7 mouse cellular contexts compared by ENCODE assay signal in genomic region chr7:126535766-126536165, GRCm38 (mm10). TPM values are rescaled to one million over a fixed set of nuclear protein-coding genes. Genes with fewer than 3 reads are reported as not detected.
DNase-seq lines count a peak whose midpoint lies in the region; ATAC-seq and TF ChIP-seq lines count a peak whose summit lies in the region.

No protein-coding gene starts in this region.

- H3K27ac ChIP-seq in embryonic facial prominence, embryonic 14.5 days (replicated peaks; ENCODE audit: low read depth, low read length), result no peak overlapping the region
- no peak overlapping the region for H3K27ac ChIP-seq in hindbrain, postnatal 0 days
- H3K27ac ChIP-seq in lung, embryonic 16.5 days (ENCODE audit: low read length), result no peak overlapping the region
- H3K27ac ChIP-seq in stomach, embryonic 14.5 days (ENCODE audit: low read length), result no peak overlapping the region

- no peak for ATAC-seq in embryonic facial prominence, embryonic 14.5 days (ENCODE audit: low read depth)
- ATAC-seq in hindbrain, postnatal 0 days, result no peak
- ATAC-seq in lung, embryonic 16.5 days (ENCODE audit: low read depth), result no peak
- ATAC-seq in stomach, embryonic 14.5 days (ENCODE audit: insufficient number of reproducible peaks, insufficient read depth, low FRiP score, low read depth), result peak; percentile 49; the same call in 1 of the 2 replicates

- 2% methylated on average over 28 of the region's 28 CpGs for WGBS in embryonic facial prominence, embryonic 14.5 days
- 2% methylated on average over 28 of the region's 28 CpGs for WGBS in hindbrain, postnatal 0 days
- WGBS in lung, embryonic 16.5 days, result under 1% methylated on average over 28 of the region's 28 CpGs
- WGBS in stomach, embryonic 14.5 days, result 1% methylated on average over 28 of the region's 28 CpGs

- peak; percentile 6 for DNase-seq in urinary bladder, postnatal 14 days (ENCODE audit: low spot score)
- DNase-seq in urinary bladder, postnatal 10 days (ENCODE audit: low spot score), result no peak
- peak; percentile 6 for DNase-seq in embryonic facial prominence, embryonic 14.5 days (ENCODE audit: low spot score)
- DNase-seq in hindbrain, postnatal 0 days (ENCODE audit: low spot score), result peak; percentile 9
- no peak for DNase-seq in natural killer cell, adult 2 months (ENCODE audit: low spot score in 2 of 2)

- no peaks in the 10 kb centered on the region for H3K36me3 ChIP-seq in embryonic facial prominence, embryonic 14.5 days (ENCODE audit: control insufficient read depth, insufficient read depth, low read length)
- H3K36me3 ChIP-seq in hindbrain, postnatal 0 days (ENCODE audit: insufficient read depth, low read length), result no peaks in the 10 kb centered on the region
- no peaks in the 10 kb centered on the region for H3K36me3 ChIP-seq in lung, embryonic 16.5 days (ENCODE audit: control insufficient read depth, insufficient read depth, low read length)
- no peaks in the 10 kb centered on the region for H3K36me3 ChIP-seq in stomach, embryonic 14.5 days (ENCODE audit: control insufficient read depth, insufficient read depth, low read length)

- H3K4me3 ChIP-seq in embryonic facial prominence, embryonic 14.5 days (ENCODE audit: low read depth, low read length), result peak overlapping the region; percentile 43
- peak overlapping the region; percentile 38 for H3K4me3 ChIP-seq in hindbrain, postnatal 0 days (ENCODE audit: low read length)
- H3K4me3 ChIP-seq in lung, embryonic 16.5 days (ENCODE audit: low read length), result peak overlapping the region; percentile 53
- peak overlapping the region; percentile 41 for H3K4me3 ChIP-seq in stomach, embryonic 14.5 days (ENCODE audit: low read depth, low read length)

- peak overlapping the region; percentile 56 for H3K9ac ChIP-seq in embryonic facial prominence, embryonic 14.5 days (ENCODE audit: low read depth, low read length)
- peak overlapping the region; percentile 52 for H3K9ac ChIP-seq in hindbrain, postnatal 0 days (replicated peaks; ENCODE audit: low read length)
- H3K9ac ChIP-seq in lung, embryonic 16.5 days (ENCODE audit: low read length), result peak overlapping the region; percentile 69
- H3K9ac ChIP-seq in stomach, embryonic 14.5 days (replicated peaks; ENCODE audit: low read depth, low read length), result peak overlapping the region; percentile 36

- H3K4me1 ChIP-seq in embryonic facial prominence, embryonic 14.5 days (ENCODE audit: control insufficient read depth, insufficient read depth, low read length), result no peaks in the 10 kb centered on the region
- no peaks in the 10 kb centered on the region for H3K4me1 ChIP-seq in hindbrain, postnatal 0 days (ENCODE audit: insufficient read depth, low read length)
- H3K4me1 ChIP-seq in lung, embryonic 16.5 days (replicated peaks; ENCODE audit: control insufficient read depth, insufficient read depth, low read length), result 0 out of 2 replicates have a peak, but pooled peaks cover 2% of the 10 kb centered on the region
- H3K4me1 ChIP-seq in stomach, embryonic 14.5 days (ENCODE audit: control insufficient read depth, insufficient read depth, low read length), result no peaks in the 10 kb centered on the region

- H3K9me3 ChIP-seq in embryonic facial prominence, embryonic 14.5 days (ENCODE audit: control insufficient read depth, low read length), result no peaks in the 10 kb centered on the region
- H3K9me3 ChIP-seq in hindbrain, postnatal 0 days (ENCODE audit: low read length), result no peaks in the 10 kb centered on the region
- no peaks in the 10 kb centered on the region for H3K9me3 ChIP-seq in lung, embryonic 16.5 days (ENCODE audit: control insufficient read depth, low read length)
- H3K9me3 ChIP-seq in stomach, embryonic 14.5 days (ENCODE audit: control insufficient read depth, low read depth, low read length), result no peaks in the 10 kb centered on the region

- peak overlapping the region; percentile 83 for H3K4me2 ChIP-seq in embryonic facial prominence, embryonic 14.5 days (ENCODE audit: low read depth, low read length)
- peak overlapping the region; percentile 70 for H3K4me2 ChIP-seq in hindbrain, postnatal 0 days (ENCODE audit: low read depth, low read length)
- peak overlapping the region; percentile 86 for H3K4me2 ChIP-seq in lung, embryonic 16.5 days (ENCODE audit: low read depth, low read length)
- H3K4me2 ChIP-seq in stomach, embryonic 14.5 days (replicated peaks; ENCODE audit: low read depth, low read length), result peak overlapping the region; percentile 83

- no peak for TF ChIP-seq CTCF in hindbrain, postnatal 0 days (IDR thresholded peaks at IDR 0.05; ENCODE audit: low read depth)

- peaks cover 18% of the 10 kb centered on the region for H3K27me3 ChIP-seq in embryonic facial prominence, embryonic 14.5 days (replicated peaks; ENCODE audit: control insufficient read depth, insufficient read depth, low read length)
- no peaks in the 10 kb centered on the region for H3K27me3 ChIP-seq in hindbrain, postnatal 0 days (ENCODE audit: insufficient read depth, low read length)
- H3K27me3 ChIP-seq in lung, embryonic 16.5 days (ENCODE audit: control insufficient read depth, insufficient read depth, low read depth, low read length), result peaks cover 12% of the 10 kb centered on the region; the same call in 1 of the 2 replicates
- H3K27me3 ChIP-seq in stomach, embryonic 14.5 days (ENCODE audit: control insufficient read depth, insufficient read depth, low read length), result no peaks in the 10 kb centered on the region

RNA-seq across cellular contexts. Expression of gene Eif3c, which starts 30.4 kb away (rescaled TPM):
- 158 and 167 TPM in 2 replicates for polyA plus RNA-seq in embryonic facial prominence, embryonic 14.5 days (2014; fragmentation: Nextera tagmentation; extraction: Ambion mirVana)
- 112 and 118 TPM in 2 replicates for total RNA-seq in hindbrain, postnatal 0 days (2014; rRNA removed)
- 198 and 204 TPM in 2 replicates for polyA plus RNA-seq in hindbrain, postnatal 0 days (2015; fragmentation: Nextera tagmentation; extraction: Ambion mirVana)
- polyA plus RNA-seq in lung, embryonic 16.5 days (2015; fragmentation: Nextera tagmentation; extraction: Ambion mirVana), result 181 and 187 TPM in 2 replicates
- 163 and 172 TPM in 2 replicates for polyA plus RNA-seq in stomach, embryonic 14.5 days (2014; fragmentation: Nextera tagmentation; extraction: Ambion mirVana)

RNA-seq across cellular contexts. Expression of gene Atxn2l, which starts 32.5 kb away (rescaled TPM):
- 49.8 and 54.8 TPM in 2 replicates for polyA plus RNA-seq in embryonic facial prominence, embryonic 14.5 days (2014; fragmentation: Nextera tagmentation; extraction: Ambion mirVana)
- total RNA-seq in hindbrain, postnatal 0 days (2014; rRNA removed), result 71.1 and 72.3 TPM in 2 replicates
- polyA plus RNA-seq in hindbrain, postnatal 0 days (2015; fragmentation: Nextera tagmentation; extraction: Ambion mirVana), result 45.9 and 54.0 TPM in 2 replicates
- 36.0 and 38.5 TPM in 2 replicates for polyA plus RNA-seq in lung, embryonic 16.5 days (2015; fragmentation: Nextera tagmentation; extraction: Ambion mirVana)
- polyA plus RNA-seq in stomach, embryonic 14.5 days (2014; fragmentation: Nextera tagmentation; extraction: Ambion mirVana), result 45.6 and 52.1 TPM in 2 replicates

RNA-seq across cellular contexts. Expression of gene Tufm, which starts 48.6 kb away (rescaled TPM):
- polyA plus RNA-seq in embryonic facial prominence, embryonic 14.5 days (2014; fragmentation: Nextera tagmentation; extraction: Ambion mirVana), result 127 and 130 TPM in 2 replicates
- 62.5 and 66.1 TPM in 2 replicates for total RNA-seq in hindbrain, postnatal 0 days (2014; rRNA removed)
- polyA plus RNA-seq in hindbrain, postnatal 0 days (2015; fragmentation: Nextera tagmentation; extraction: Ambion mirVana), result 106 TPM in 2 replicates
- 106 and 112 TPM in 2 replicates for polyA plus RNA-seq in lung, embryonic 16.5 days (2015; fragmentation: Nextera tagmentation; extraction: Ambion mirVana)
- 134 and 144 TPM in 2 replicates for polyA plus RNA-seq in stomach, embryonic 14.5 days (2014; fragmentation: Nextera tagmentation; extraction: Ambion mirVana)

RNA-seq across cellular contexts. Expression of gene Apobr, which starts 49.0 kb away (rescaled TPM):
- 0.97 and 1.8 TPM in 2 replicates for polyA plus RNA-seq in embryonic facial prominence, embryonic 14.5 days (2014; fragmentation: Nextera tagmentation; extraction: Ambion mirVana)
- total RNA-seq in hindbrain, postnatal 0 days (2014; rRNA removed), result 0.25 and 6.3 TPM in 2 replicates
- 0.47 and 0.50 TPM in 2 replicates for polyA plus RNA-seq in hindbrain, postnatal 0 days (2015; fragmentation: Nextera tagmentation; extraction: Ambion mirVana)
- 1.6 and 2.3 TPM in 2 replicates for polyA plus RNA-seq in lung, embryonic 16.5 days (2015; fragmentation: Nextera tagmentation; extraction: Ambion mirVana)
- polyA plus RNA-seq in stomach, embryonic 14.5 days (2014; fragmentation: Nextera tagmentation; extraction: Ambion mirVana), result 0.20 and 0.43 TPM in 2 replicates

RNA-seq across cellular contexts. Expression of gene Cln3, which starts 49.9 kb away (rescaled TPM):
- polyA plus RNA-seq in embryonic facial prominence, embryonic 14.5 days (2014; fragmentation: Nextera tagmentation; extraction: Ambion mirVana), result 27.8 and 31.8 TPM in 2 replicates
- total RNA-seq in hindbrain, postnatal 0 days (2014; rRNA removed), result 27.7 and 34.2 TPM in 2 replicates
- polyA plus RNA-seq in hindbrain, postnatal 0 days (2015; fragmentation: Nextera tagmentation; extraction: Ambion mirVana), result 22.3 and 25.1 TPM in 2 replicates
- polyA plus RNA-seq in lung, embryonic 16.5 days (2015; fragmentation: Nextera tagmentation; extraction: Ambion mirVana), result 31.2 and 31.7 TPM in 2 replicates
- polyA plus RNA-seq in stomach, embryonic 14.5 days (2014; fragmentation: Nextera tagmentation; extraction: Ambion mirVana), result 27.2 and 30.2 TPM in 2 replicates

Comparison
In these comparisons a context has a peak if more than half of its experiments do, and no peak if none do; other contexts are left out.
1. DNase-seq: peak in urinary bladder, postnatal 14 days (single experiment), embryonic facial prominence, embryonic 14.5 days (single experiment) and hindbrain, postnatal 0 days (single experiment); none in urinary bladder, postnatal 10 days (single experiment) and natural killer cell, adult 2 months (0 of 2).
2. Peak in every context shown above with its lines, with median percentiles within 50 percentile points of each other: H3K4me2 ChIP-seq, H3K4me3 ChIP-seq and H3K9ac ChIP-seq.